Mouse (Mus musculus): Measurements from ENCODE around the gene Dab2ip. TPM values are rescaled to one million over a fixed set of nuclear protein-coding genes. Genes with fewer than 3 reads are reported as not detected.

The Dab2ip gene
- polyA plus RNA-seq, 1 experiment, result 73.9 TPM

GRCm38 (mm10) chr2:35735001-35735400 lies 176.9 kb downstream of the Dab2ip start:
- DNase-seq (ENCODE audit: extremely low spot score in 1 of 2, low spot score in 1 of 2), result no peak

GRCm38 (mm10) chr2:35736061-35736460 lies 178.0 kb downstream of the Dab2ip start:
- DNase-seq (ENCODE audit: extremely low spot score in 1 of 2, low spot score in 1 of 2), result no peak

GRCm38 (mm10) chr2:35737467-35738027 lies 179.5 kb downstream of the Dab2ip start:
- DNase-seq (ENCODE audit: extremely low spot score in 1 of 2, low spot score in 1 of 2), result no peak

- no peak for DNase-seq (ENCODE audit: extremely low spot score in 1 of 2, low spot score in 1 of 2)
These were observed 181.7 kb downstream of the Dab2ip start for GRCm38 (mm10) chr2:35739669-35740254.

- DNase-seq (ENCODE audit: extremely low spot score in 1 of 2, low spot score in 1 of 2), result no peak
These were observed 187.8 kb downstream of the Dab2ip start for GRCm38 (mm10) chr2:35745876-35746275.

- DNase-seq (ENCODE audit: extremely low spot score in 1 of 2, low spot score in 1 of 2), result no peak
These were observed 188.6 kb downstream of the Dab2ip start for GRCm38 (mm10) chr2:35746638-35747037.

- no peak for DNase-seq (ENCODE audit: extremely low spot score in 1 of 2, low spot score in 1 of 2)
These were observed 189.4 kb downstream of the Dab2ip start for GRCm38 (mm10) chr2:35747371-35748035.

GRCm38 (mm10) chr2:35750533-35751141 lies 192.6 kb downstream of the Dab2ip start:
- DNase-seq (ENCODE audit: extremely low spot score in 1 of 2, low spot score in 1 of 2), result no peak

GRCm38 (mm10) chr2:35751781-35752505 lies 193.9 kb downstream of the Dab2ip start:
- no peak for DNase-seq (ENCODE audit: extremely low spot score in 1 of 2, low spot score in 1 of 2)

- DNase-seq (ENCODE audit: extremely low spot score in 1 of 2, low spot score in 1 of 2), result no peak
These were observed 198.4 kb downstream of the Dab2ip start for GRCm38 (mm10) chr2:35756467-35756866.

GRCm38 (mm10) chr2:35760352-35760751 lies 202.3 kb downstream of the Dab2ip start:
- peak in 1 of 2 experiments; percentile 25 for DNase-seq (ENCODE audit: extremely low spot score in 1 of 2, low spot score in 1 of 2)

- DNase-seq (ENCODE audit: extremely low spot score in 1 of 2, low spot score in 1 of 2), result no peak
These were observed 202.8 kb downstream of the Dab2ip start for GRCm38 (mm10) chr2:35760867-35761266.

GRCm38 (mm10) chr2:35761458-35761857 lies 203.4 kb downstream of the Dab2ip start:
- no peak for DNase-seq (ENCODE audit: extremely low spot score in 1 of 2, low spot score in 1 of 2)

- no peak for DNase-seq (ENCODE audit: extremely low spot score in 1 of 2, low spot score in 1 of 2)
These were observed 205.8 kb downstream of the Dab2ip start for GRCm38 (mm10) chr2:35763818-35764217.

- no peak for DNase-seq (ENCODE audit: extremely low spot score in 1 of 2, low spot score in 1 of 2)
These were observed 206.3 kb downstream of the Dab2ip start for GRCm38 (mm10) chr2:35764328-35764727.

GRCm38 (mm10) chr2:35767834-35768537 lies 209.9 kb downstream of the Dab2ip start:
- peak; percentile 77 for DNase-seq (ENCODE audit: extremely low spot score in 1 of 2, low spot score in 1 of 2)

GRCm38 (mm10) chr2:35768538-35769238 lies 210.6 kb downstream of the Dab2ip start:
- DNase-seq (ENCODE audit: extremely low spot score in 1 of 2, low spot score in 1 of 2), result peak; percentile 84 to 89

GRCm38 (mm10) chr2:35769398-35769797 lies 211.3 kb downstream of the Dab2ip start:
- no peak for DNase-seq (ENCODE audit: extremely low spot score in 1 of 2, low spot score in 1 of 2)

GRCm38 (mm10) chr2:35770541-35770940 lies 212.5 kb downstream of the Dab2ip start:
- DNase-seq (ENCODE audit: extremely low spot score in 1 of 2, low spot score in 1 of 2), result peak in 1 of 2 experiments; percentile 36

- peak; percentile 46 to 66 for DNase-seq (ENCODE audit: extremely low spot score in 1 of 2, low spot score in 1 of 2)
These were observed 217.6 kb downstream of the Dab2ip start for GRCm38 (mm10) chr2:35775651-35776055.

Data from frontal cortex, adult 2 months (tissue).